Mouse (Mus musculus): ENCODE results near the gene Aph1a. TPM values are rescaled to one million over a fixed set of nuclear protein-coding genes. Genes with fewer than 3 reads are reported as not detected.
A peak's percentile ranks its signal among the peaks of the same experiment; 100 is the strongest.

The Aph1a gene
- total and polyA plus RNA-seq, 2 experiments = 36.2 to 255 TPM

- WGBS = 80% methylated on average over 3 of the region's 3 CpGs
Observed at GRCm38 (mm10) chr3:95860323-95860722, 33.4 kb upstream of the Aph1a start.

GRCm38 (mm10) chr3:95861216-95861615 lies 32.6 kb upstream of the Aph1a start:
- Histone ChIP-seq H3K27ac (replicated peaks; ENCODE audit: insufficient read depth, low read depth, low read length) (no peak overlapping the region), H3K4me3 (ENCODE audit: insufficient read depth, low read depth, low read length) (no peak overlapping the region), H3K4me1 (ENCODE audit: control insufficient read depth, insufficient read depth, low read length) (peaks cover 7% of the 10 kb centered on the region), H3K79me2 (ENCODE audit: control insufficient read depth, insufficient read depth, low read length) (no peaks in the 10 kb centered on the region; the same call in 1 of the 2 replicates), H3K36me3 (ENCODE audit: control insufficient read depth, insufficient read depth, low read length) (peaks cover 3% of the 10 kb centered on the region; the same call in 1 of the 2 replicates), H3K9ac (ENCODE audit: low read depth, low read length) (no peak overlapping the region), H3K27me3 (ENCODE audit: control insufficient read depth, insufficient read depth, low read length) (no peaks in the 10 kb centered on the region)
- TF ChIP-seq CTCF (IDR thresholded peaks at IDR 0.05; ENCODE audit: low read depth, low read length) (0 out of 2 replicates have a peak, but pooled peaks have one; percentile 24), POLR2A (IDR thresholded peaks at IDR 0.05; ENCODE audit: extremely low read depth, insufficient read depth, low read length) (no peak)
- 76% methylated on average over 10 of the region's 10 CpGs for WGBS
- DNase-seq (ENCODE audit: extremely low read depth, low read depth, low spot score) = no peak

More at GRCm38 (mm10) chr3:95860323-95860722, 33.4 kb upstream of the Aph1a start:
- Histone ChIP-seq H3K9ac (ENCODE audit: low read depth, low read length) (no peak overlapping the region), H3K36me3 (ENCODE audit: control insufficient read depth, insufficient read depth, low read length) (peaks cover 3% of the 10 kb centered on the region; the same call in 1 of the 2 replicates), H3K4me3 (ENCODE audit: insufficient read depth, low read depth, low read length) (no peak overlapping the region), H3K27ac (replicated peaks; ENCODE audit: insufficient read depth, low read depth, low read length) (no peak overlapping the region), H3K27me3 (ENCODE audit: control insufficient read depth, insufficient read depth, low read length) (no peaks in the 10 kb centered on the region), H3K4me1 (ENCODE audit: control insufficient read depth, insufficient read depth, low read length) (peaks cover 3% of the 10 kb centered on the region; the same call in 1 of the 2 replicates), H3K79me2 (ENCODE audit: control insufficient read depth, insufficient read depth, low read length) (no peaks in the 10 kb centered on the region; the same call in 1 of the 2 replicates)
- TF ChIP-seq CTCF (IDR thresholded peaks at IDR 0.05; ENCODE audit: low read depth, low read length) = 0 out of 2 replicates have a peak, but pooled peaks have one; percentile 6
- no peak for TF ChIP-seq POLR2A (IDR thresholded peaks at IDR 0.05; ENCODE audit: extremely low read depth, insufficient read depth, low read length)
- no peak for DNase-seq (ENCODE audit: extremely low read depth, low read depth, low spot score)

- peak; percentile 73 for DNase-seq (ENCODE audit: extremely low read depth, low read depth, low spot score)
- H3K9ac ChIP-seq (ENCODE audit: low read depth, low read length) = no peak overlapping the region
- H3K27ac ChIP-seq (replicated peaks; ENCODE audit: insufficient read depth, low read depth, low read length) = no peak overlapping the region
- TF ChIP-seq CTCF (IDR thresholded peaks at IDR 0.05; ENCODE audit: low read depth, low read length) (peak; percentile 41; the same call in 1 of the 2 replicates), POLR2A (IDR thresholded peaks at IDR 0.05; ENCODE audit: extremely low read depth, insufficient read depth, low read length) (no peak)
- no peaks in the 10 kb centered on the region; the same call in 1 of the 2 replicates for H3K79me2 ChIP-seq (ENCODE audit: control insufficient read depth, insufficient read depth, low read length)
- no peaks in the 10 kb centered on the region for H3K27me3 ChIP-seq (ENCODE audit: control insufficient read depth, insufficient read depth, low read length)
- peaks cover 3% of the 10 kb centered on the region; the same call in 1 of the 2 replicates for H3K36me3 ChIP-seq (ENCODE audit: control insufficient read depth, insufficient read depth, low read length)
- peaks cover 7% of the 10 kb centered on the region for H3K4me1 ChIP-seq (ENCODE audit: control insufficient read depth, insufficient read depth, low read length)
- no peak overlapping the region for H3K4me3 ChIP-seq (ENCODE audit: insufficient read depth, low read depth, low read length)
- WGBS = 51% methylated on average over 2 of the region's 2 CpGs
Observed at GRCm38 (mm10) chr3:95861796-95862195, 32.0 kb upstream of the Aph1a start.

DNA sequence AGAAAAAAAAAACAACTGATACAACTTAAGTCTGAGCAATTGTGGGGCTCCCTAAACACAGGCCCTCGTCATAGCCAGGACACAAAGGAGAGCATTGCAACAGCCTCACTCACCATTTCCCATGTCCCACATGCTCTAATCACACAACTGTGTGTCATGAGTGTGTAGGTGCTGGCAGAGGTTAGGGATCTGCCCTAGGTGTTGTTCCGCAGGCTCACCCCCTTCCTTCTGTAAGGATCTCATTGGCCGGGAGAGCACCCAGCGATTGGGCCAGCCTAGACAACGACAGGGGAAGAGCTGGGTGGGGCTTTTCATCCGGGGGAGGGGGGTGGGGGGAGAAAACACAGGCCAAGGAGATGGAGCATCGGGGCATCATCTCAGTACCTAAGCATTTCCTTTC lies 30.2 kb upstream of the Aph1a start:
- Histone ChIP-seq H3K9ac (ENCODE audit: low read depth, low read length) (no peak overlapping the region), H3K79me2 (ENCODE audit: control insufficient read depth, insufficient read depth, low read length) (no peaks in the 10 kb centered on the region; the same call in 1 of the 2 replicates), H3K4me3 (ENCODE audit: insufficient read depth, low read depth, low read length) (no peak overlapping the region), H3K27me3 (ENCODE audit: control insufficient read depth, insufficient read depth, low read length) (no peaks in the 10 kb centered on the region), H3K36me3 (ENCODE audit: control insufficient read depth, insufficient read depth, low read length) (peaks cover 6% of the 10 kb centered on the region; the same call in 1 of the 2 replicates), H3K27ac (replicated peaks; ENCODE audit: insufficient read depth, low read depth, low read length) (no peak overlapping the region), H3K4me1 (ENCODE audit: control insufficient read depth, insufficient read depth, low read length) (peaks cover 7% of the 10 kb centered on the region)
- TF ChIP-seq CTCF (IDR thresholded peaks at IDR 0.05; ENCODE audit: low read depth, low read length) (no peak), POLR2A (IDR thresholded peaks at IDR 0.05; ENCODE audit: extremely low read depth, insufficient read depth, low read length) (no peak)
- WGBS = 83% methylated on average over 7 of the region's 7 CpGs
- no peak for DNase-seq (ENCODE audit: extremely low read depth, low read depth, low spot score)

- Histone ChIP-seq H3K36me3 (ENCODE audit: control insufficient read depth, insufficient read depth, low read length) (peaks cover 10% of the 10 kb centered on the region), H3K27me3 (ENCODE audit: control insufficient read depth, insufficient read depth, low read length) (no peaks in the 10 kb centered on the region), H3K4me1 (ENCODE audit: control insufficient read depth, insufficient read depth, low read length) (peaks cover 7% of the 10 kb centered on the region), H3K4me3 (ENCODE audit: insufficient read depth, low read depth, low read length) (no peak overlapping the region), H3K27ac (replicated peaks; ENCODE audit: insufficient read depth, low read depth, low read length) (peak overlapping the region; percentile 84), H3K79me2 (ENCODE audit: control insufficient read depth, insufficient read depth, low read length) (no peaks in the 10 kb centered on the region; the same call in 1 of the 2 replicates), H3K9ac (ENCODE audit: low read depth, low read length) (peak overlapping the region; percentile 26; the same call in 1 of the 2 replicates)
- no peak for TF ChIP-seq CTCF (IDR thresholded peaks at IDR 0.05; ENCODE audit: low read depth, low read length)
- TF ChIP-seq POLR2A (IDR thresholded peaks at IDR 0.05; ENCODE audit: extremely low read depth, insufficient read depth, low read length) = no peak
- peak; percentile 75 for DNase-seq (ENCODE audit: extremely low read depth, low read depth, low spot score)
- 22% methylated on average over 5 of the region's 5 CpGs for WGBS
Observed at GRCm38 (mm10) chr3:95865050-95865449, 28.7 kb upstream of the Aph1a start.

GRCm38 (mm10) chr3:95865571-95865970 lies 28.2 kb upstream of the Aph1a start:
- H3K27me3 ChIP-seq (ENCODE audit: control insufficient read depth, insufficient read depth, low read length) = no peaks in the 10 kb centered on the region
- peaks cover 7% of the 10 kb centered on the region for H3K4me1 ChIP-seq (ENCODE audit: control insufficient read depth, insufficient read depth, low read length)
- H3K4me3 ChIP-seq (ENCODE audit: insufficient read depth, low read depth, low read length) = no peak overlapping the region
- peak overlapping the region; percentile 32 for H3K9ac ChIP-seq (ENCODE audit: low read depth, low read length)
- H3K79me2 ChIP-seq (ENCODE audit: control insufficient read depth, insufficient read depth, low read length) = no peaks in the 10 kb centered on the region; the same call in 1 of the 2 replicates
- peaks cover 10% of the 10 kb centered on the region for H3K36me3 ChIP-seq (ENCODE audit: control insufficient read depth, insufficient read depth, low read length)
- H3K27ac ChIP-seq (replicated peaks; ENCODE audit: insufficient read depth, low read depth, low read length) = peak overlapping the region; percentile 84
- DNase-seq (ENCODE audit: extremely low read depth, low read depth, low spot score) = no peak
- WGBS = 90% methylated on average over 20 of the region's 20 CpGs
- no peak for TF ChIP-seq CTCF (IDR thresholded peaks at IDR 0.05; ENCODE audit: low read depth, low read length)
- TF ChIP-seq POLR2A (IDR thresholded peaks at IDR 0.05; ENCODE audit: extremely low read depth, insufficient read depth, low read length) = no peak
